Mouse (Mus musculus) G1E (cell line): ENCODE data around the gene Itga9.

Experiments
- CTCF ChIP-seq: IDR thresholded peaks from 2 replicates; pipeline ENCODE4 v1.5.1; 2012; ENCODE audit warnings: low read depth, low read length, inconsistent platforms, mixed read lengths
- GATA1 ChIP-seq: IDR thresholded peaks from 2 replicates; pipeline ENCODE4 v1.6.1; 2012; ENCODE audit warnings: borderline replicate concordance, low read length, inconsistent platforms, mixed read lengths
- GATA2 ChIP-seq: IDR thresholded peaks from 2 replicates; pipeline ENCODE4 v1.6.1; 2012; ENCODE audit warnings: low read depth, low read length, inconsistent platforms, borderline replicate concordance
- POLR2AphosphoS5 ChIP-seq: IDR thresholded peaks from 2 replicates; pipeline ENCODE4 v1.6.1; 2012; ENCODE audit warnings: low read depth, low read length, inconsistent platforms; ENCODE audit not compliant: insufficient replicate concordance
- TAL1 ChIP-seq: conservative IDR thresholded peaks from 2 replicates; pipeline ENCODE4 v1.6.1; 2012; ENCODE audit warnings: low read depth, low read length, inconsistent platforms, mixed read lengths

GRCm38 (mm10) chr9:118688248-118688647 is 81.8 kb downstream of the Itga9 start:
- no peak for TF ChIP-seq CTCF
- TF ChIP-seq GATA1: no peak
- no peak for TF ChIP-seq TAL1
- TF ChIP-seq POLR2AphosphoS5: no peak
- no peak for TF ChIP-seq GATA2
